Mouse (Mus musculus): ENCODE measurements around the gene Kcns3. TPM values are rescaled to one million over a fixed set of nuclear protein-coding genes. Genes with fewer than 3 reads are reported as not detected.

Kcns3 gene
- not detected in 2 replicates for polyA plus RNA-seq (2012)

DNA sequence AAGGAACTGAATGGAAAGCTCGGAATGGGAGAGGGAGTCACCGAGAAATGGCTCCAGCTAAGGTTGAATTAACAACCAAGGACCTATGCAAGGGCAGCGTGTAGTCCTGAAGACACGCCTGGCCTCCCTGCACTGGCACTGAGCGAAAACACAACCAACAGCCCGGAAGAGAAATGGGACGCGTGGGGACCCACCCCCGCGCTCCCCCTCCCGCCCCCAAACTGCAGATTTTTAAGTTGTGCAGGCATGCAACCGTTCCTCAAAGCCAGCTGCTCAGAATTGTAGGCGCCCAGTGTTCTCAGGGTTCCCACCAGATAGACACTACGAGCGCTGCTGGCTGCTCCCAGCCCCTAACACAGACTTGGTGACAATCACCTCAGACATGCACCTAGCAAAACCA, at the start of gene Kcns3:
TSS of gene Kcns3 (minus strand) at position 42 of the 400 bp plus-strand sequence.

Other genes starting within 250 kb of the Kcns3 start
- 0.21 and 0.47 TPM in 2 replicates for gene Msgn1, start 57.9 kb upstream of the Kcns3 start, polyA plus RNA-seq (2012)
- gene Gen1, start 114.7 kb upstream of the Kcns3 start, polyA plus RNA-seq (2012), result 4.9 and 5.5 TPM in 2 replicates
- 107 and 117 TPM in 2 replicates for gene Smc6, start 114.8 kb upstream of the Kcns3 start, polyA plus RNA-seq (2012)